8 mouse cellular contexts compared by ENCODE assay signal in the genomic region with DNA sequence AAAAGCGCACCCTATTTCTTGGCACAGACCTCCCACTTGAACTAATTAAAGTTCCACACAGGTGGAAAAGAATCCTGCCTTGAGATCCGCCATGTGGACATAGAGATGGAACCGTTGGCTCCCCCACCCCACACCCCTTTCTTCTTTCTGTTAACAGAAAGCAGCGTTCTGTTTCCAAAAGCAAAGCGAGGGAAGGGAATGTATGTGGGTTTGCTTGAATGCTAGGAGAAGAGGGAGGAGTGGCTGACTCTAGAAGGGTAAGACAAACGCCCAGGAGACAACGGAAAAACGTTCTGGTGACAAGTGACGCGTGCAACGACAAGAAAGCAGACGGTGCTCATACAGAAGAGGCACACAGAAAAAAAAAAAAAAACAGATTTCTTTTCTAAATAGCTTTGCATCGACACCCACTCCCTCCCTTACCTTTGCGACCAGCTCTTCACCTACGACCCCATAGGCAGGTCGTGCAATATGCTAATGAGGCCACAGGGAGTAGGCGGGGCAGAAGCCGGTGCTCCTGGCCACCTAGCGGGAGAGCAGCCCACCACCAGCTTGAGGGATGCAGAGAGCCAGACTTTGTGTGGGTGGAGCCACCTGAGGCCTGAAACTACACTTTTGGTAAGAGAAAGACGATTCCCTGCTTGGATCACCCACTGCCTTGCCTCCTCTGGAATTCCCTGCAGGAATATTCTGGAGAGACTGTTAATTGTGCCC. TPM values are rescaled to one million over a fixed set of nuclear protein-coding genes. Genes with fewer than 3 reads are reported as not detected.
A peak's percentile ranks its signal among the peaks of the same experiment; 100 is the strongest.
DNase-seq lines count a peak whose midpoint lies in the region.

No protein-coding gene starts in this region.

- H3K27ac ChIP-seq in embryonic facial prominence, embryonic 10.5 days (replicated peaks): peak overlapping the region; percentile 68; the same call in 1 of the 2 replicates
- H3K27ac ChIP-seq in hindbrain, embryonic 10.5 days: peak overlapping the region; percentile 14

- intact Hi-C loops in gastrocnemius, postnatal 36 days (cut with DNase I): no loop called here

- no peaks in the 10 kb centered on the region for H3K27me3 ChIP-seq in embryonic facial prominence, embryonic 10.5 days (replicated peaks; ENCODE audit: low read depth, poor library complexity, severe bottlenecking)
- no peaks in the 10 kb centered on the region for H3K27me3 ChIP-seq in hindbrain, embryonic 10.5 days (ENCODE audit: insufficient read depth, poor library complexity, severe bottlenecking)

- peaks cover 33% of the 10 kb centered on the region for H3K4me1 ChIP-seq in embryonic facial prominence, embryonic 10.5 days
- H3K4me1 ChIP-seq in hindbrain, embryonic 10.5 days (replicated peaks): peaks cover 38% of the 10 kb centered on the region

- peak overlapping the region; percentile 55 for H3K4me3 ChIP-seq in embryonic facial prominence, embryonic 10.5 days
- peak overlapping the region; percentile 51 for H3K4me3 ChIP-seq in hindbrain, embryonic 10.5 days

- H3K36me3 ChIP-seq in embryonic facial prominence, embryonic 10.5 days (replicated peaks): no peaks in the 10 kb centered on the region
- H3K36me3 ChIP-seq in hindbrain, embryonic 10.5 days: no peaks in the 10 kb centered on the region

- peak; percentile 69 for DNase-seq in A20 (ENCODE audit: low read depth, low spot score)
- peak; percentile 94 for DNase-seq in ZHBTc4 (ENCODE audit: low read depth, low spot score)
- peak; percentile 85 for DNase-seq in embryonic facial prominence, embryonic 10.5 days (ENCODE audit: low spot score)
- DNase-seq in hindbrain, embryonic 10.5 days (ENCODE audit: low spot score): peak; percentile 72
- DNase-seq in left cerebral cortex, adult 8-10 months (ENCODE audit: low spot score in 2 of 2): peak; percentile 36 to 86
- peak; percentile 62 to 63 for DNase-seq in lung, postnatal 4 days
- peak; percentile 46 for DNase-seq in right cerebral cortex, postnatal 14 days
- DNase-seq in gastrocnemius, postnatal 36 days: no peak

- WGBS in embryonic facial prominence, embryonic 10.5 days: 6% methylated on average over 20 of the region's 20 CpGs
- WGBS in hindbrain, embryonic 10.5 days: 5% methylated on average over 20 of the region's 20 CpGs

- H3K9me3 ChIP-seq in embryonic facial prominence, embryonic 10.5 days: no peaks in the 10 kb centered on the region
- H3K9me3 ChIP-seq in hindbrain, embryonic 10.5 days: no peaks in the 10 kb centered on the region

RNA-seq across cellular contexts. Expression of gene Zfp706, which starts 27.9 kb away (rescaled TPM):
- polyA plus RNA-seq in embryonic facial prominence, embryonic 10.5 days (2016; fragmentation: Nextera tagmentation; extraction: Ambion mirVana): 494 and 511 TPM in 2 replicates
- 459 and 460 TPM in 2 replicates for polyA plus RNA-seq in hindbrain, embryonic 10.5 days (2016; fragmentation: Nextera tagmentation; extraction: Ambion mirVana)
- 100 to 1,000 TPM; 193 to 250 (median 224) TPM for total RNA-seq in left cerebral cortex, adult 8-10 months (2022)
- 100 to 1,000 TPM; 100 to 105 TPM for total RNA-seq in gastrocnemius, postnatal 36 days (2021)

Comparison
In these comparisons a context has a peak if more than half of its experiments do, and no peak if none do; other contexts are left out.
1. DNase-seq: peak in A20 (single experiment), ZHBTc4 (single experiment), embryonic facial prominence, embryonic 10.5 days (single experiment), hindbrain, embryonic 10.5 days (single experiment), left cerebral cortex, adult 8-10 months (2 of 2), lung, postnatal 4 days (2 of 2) and right cerebral cortex, postnatal 14 days (single experiment); none in gastrocnemius, postnatal 36 days (0 of 2).